Mouse (Mus musculus) erythroblast, embryonic 14.5 days (primary cell): ENCODE measurements at regions not wholly inside any gene's neighbourhood (a gene's known extent, or its start where the extent isn't known, plus 50 kb on each side); places are given as distances from the start of the nearest gene placed in this dataset.

Experiments
- GATA1 ChIP-seq: IDR thresholded peaks from 2 replicates; pipeline ENCODE4 v1.6.1; 2012; ENCODE audit warnings: low read length, inconsistent platforms, mixed read lengths
- TAL1 ChIP-seq: IDR thresholded peaks from 3 replicates; pipeline ENCODE4 v1.6.1; 2012; ENCODE audit warnings: low read length, inconsistent platforms, mixed read lengths

- TF ChIP-seq GATA1 = no peak
- no peak for TF ChIP-seq TAL1
Measured at GRCm38 (mm10) chr1:35216411-35216810, 366.6 kb downstream of the Plekhb2 start.
